Mouse (Mus musculus) brain, embryonic 14.5 days (tissue): ENCODE measurements at regions not wholly inside any gene's neighbourhood (a gene's known extent, or its start where the extent isn't known, plus 50 kb on each side); places are given as distances from the start of the nearest gene placed in this dataset.

Experiments
- CTCF ChIP-seq: fragments of 200-500 bp; IDR thresholded peaks from 2 replicates; pipeline ENCODE4 v1.5.1; 2012; ENCODE audit warnings: inconsistent platforms, mild to moderate bottlenecking, moderate library complexity, borderline replicate concordance; ENCODE audit not compliant: insufficient read depth, insufficient read length; ENCODE audit errors: extremely low read depth
- POLR2A ChIP-seq: fragments of 200-500 bp; IDR thresholded peaks from 2 replicates; pipeline ENCODE4 v1.6.1; 2012; ENCODE audit warnings: mild to moderate bottlenecking, inconsistent platforms, borderline replicate concordance; ENCODE audit not compliant: poor library complexity, insufficient read depth, insufficient read length, severe bottlenecking; ENCODE audit errors: extremely low read depth

DNA sequence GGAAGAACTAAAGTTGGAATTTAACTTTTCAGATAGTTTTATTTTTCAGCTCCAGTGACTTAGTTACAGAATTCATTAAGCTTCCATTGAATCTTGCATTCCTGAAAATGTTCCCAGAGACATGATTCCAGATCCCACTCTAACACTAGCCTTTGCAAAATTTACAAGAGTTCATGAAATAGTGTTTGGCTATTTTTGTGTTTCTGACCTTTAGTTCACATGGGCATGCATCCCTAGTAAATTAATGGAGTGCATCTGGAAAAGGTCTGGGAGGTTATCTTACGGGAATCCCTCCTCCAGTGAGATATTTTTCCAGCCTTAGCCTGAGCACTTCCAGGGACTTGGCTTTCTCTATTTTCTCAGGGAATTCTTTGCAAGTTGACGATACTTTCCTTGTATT lies 669.8 kb downstream of the Bckdhb start:
- no peak for TF ChIP-seq CTCF
- no peak for TF ChIP-seq POLR2A
